Mouse (Mus musculus) neutrophil, adult 65 days (primary cell): ENCODE data around the gene Tlk1. TPM values are rescaled to one million over a fixed set of nuclear protein-coding genes. Genes with fewer than 3 reads are reported as not detected.

ENCODE experiments used
- total RNA-seq: library from RNA; stranded (reverse); gene quantifications from 2 replicates; pipeline ENCODE4 v1.2.4, GENCODE M21; 2023

Gene Tlk1
- 36.8 and 40.7 TPM in 2 replicates for total RNA-seq

GRCm38 (mm10) chr2:70825371-70826051 lies at the start of gene Tlk1:
Gene Tlk1 (minus strand): TSS chr2:70825728.

Other genes starting within 250 kb of the Tlk1 start
- gene Gorasp2, start 164.2 kb downstream of the Tlk1 start, total RNA-seq, result 52.8 and 53.4 TPM in 2 replicates
- not detected in 2 replicates for gene Gm26558, start 163.6 kb downstream of the Tlk1 start, total RNA-seq
- 8.1 and 8.8 TPM in 2 replicates for gene Dcaf17, start 229.6 kb upstream of the Tlk1 start, total RNA-seq
- gene Mettl8, start 229.9 kb upstream of the Tlk1 start, total RNA-seq, result 3.0 and 4.6 TPM in 2 replicates